Mouse (Mus musculus) heart, embryonic 14.5 days (tissue): ENCODE measurements around the gene Rdh9. TPM values are rescaled to one million over a fixed set of nuclear protein-coding genes. Genes with fewer than 3 reads are reported as not detected.
A peak's percentile ranks its signal among the peaks of the same experiment; 100 is the strongest.

Source experiments
- ATAC-seq: fragments of 200-750 bp; cut with Nextera tagmentation; 2 replicates; pipeline ENCODE4 v1.8.0; 2017; ENCODE audit warnings: low read depth, moderate TSS enrichment; ENCODE audit not compliant: insufficient number of reproducible peaks, insufficient read depth, low FRiP score
- H3K27ac ChIP-seq, 2 experiments: fragments of 200-500 bp in 1 of 2; fragments of 300-500 bp in 1 of 2; sonication (generic) in 1 of 2; replicated peaks in 1 of 2; 2 replicates each; pipeline ENCODE4 v1.5.1; 2012 to 2014; ENCODE audit warnings: low read depth in 2 of 2, low read length in 2 of 2, control low read depth in 1 of 2, mild to moderate bottlenecking in 1 of 2, mixed read lengths in 1 of 2; ENCODE audit not compliant: control insufficient read depth in 1 of 2, insufficient read depth in 1 of 2
- H3K27me3 ChIP-seq: fragments of 300-500 bp; sonication (generic); 2 replicates; pipeline ENCODE4 v1.6.1; 2014; ENCODE audit warnings: mild to moderate bottlenecking, low read length, control low read depth; ENCODE audit not compliant: control insufficient read depth, insufficient read depth
- H3K36me3 ChIP-seq: fragments of 300-500 bp; sonication (generic); 2 replicates; pipeline ENCODE4 v1.6.1; 2014; ENCODE audit warnings: mild to moderate bottlenecking, control low read depth, low read length, mixed read lengths; ENCODE audit not compliant: control insufficient read depth, insufficient read depth
- H3K4me1 ChIP-seq, 2 experiments: fragments of 200-500 bp in 1 of 2; fragments of 300-500 bp in 1 of 2; sonication (generic) in 1 of 2; 2 replicates each; pipeline ENCODE4 v1.6.1; 2012 to 2014; ENCODE audit warnings: low read length in 2 of 2, control low read depth in 1 of 2, mixed read lengths in 1 of 2; ENCODE audit not compliant: control insufficient read depth in 2 of 2, insufficient read depth in 2 of 2
- H3K4me2 ChIP-seq: fragments of 300-500 bp; sonication (generic); 2 replicates; pipeline ENCODE4 v1.6.1; 2014; ENCODE audit warnings: mild to moderate bottlenecking, low read length
- H3K4me3 ChIP-seq, 2 experiments: fragments of 200-500 bp in 1 of 2; fragments of 300-500 bp in 1 of 2; sonication (generic) in 1 of 2; 2 replicates each; pipeline ENCODE4 v1.5.1; 2012 to 2014; ENCODE audit warnings: low read length in 2 of 2, mild to moderate bottlenecking in 2 of 2, control low read depth in 1 of 2, low read depth in 1 of 2, moderate library complexity in 1 of 2; ENCODE audit not compliant: control insufficient read depth in 1 of 2, insufficient read depth in 1 of 2
- H3K9ac ChIP-seq: fragments of 300-500 bp; sonication (generic); 2 replicates; pipeline ENCODE4 v1.6.1; 2014; ENCODE audit warnings: mild to moderate bottlenecking, low read length
- H3K9me3 ChIP-seq: fragments of 300-500 bp; sonication (generic); 2 replicates; pipeline ENCODE4 v1.6.1; 2016; ENCODE audit warnings: low read length, control low read depth; ENCODE audit not compliant: control insufficient read depth
- WGBS: fragments of 180-500 bp; shearing (Covaris S2); extraction: QIAGEN DNeasy Blood & Tissue Kit; methylation state at CpG from one replicate; pipeline ENCODE4 v1.1.7; 2014; 5-methylcytosine and 5-hydroxymethylcytosine counted together
- polyA plus RNA-seq: library from polyadenylated mRNA; unstranded; fragments of >200 nt; fragmentation: Nextera tagmentation; extraction: Ambion mirVana; gene quantifications from 2 replicates; pipeline ENCODE4 v1.2.1, GENCODE M21; 2014

Rdh9 gene
- polyA plus RNA-seq, 1 experiment from 2014 or later: 0.14 TPM

GRCm38 (mm10) chr10:127747254-127747653, 28.9 kb upstream of the Rdh9 start:
- ATAC-seq: no peak
- Histone ChIP-seq H3K9ac (peak overlapping the region; percentile 36; the same call in 1 of the 2 replicates), H3K4me2 (peak overlapping the region; percentile 64), H3K27ac (peak overlapping the region; percentile 35 to 53; a peak in 3 of 4 replicates), H3K4me1 (peaks cover 6 to 8% of the 10 kb centered on the region in 2 experiments; a peak in 3 of 4 replicates), H3K36me3 (peaks cover 65% of the 10 kb centered on the region), H3K4me3 (peak overlapping the region in 1 of 2 experiments; percentile 4; a peak in 1 of 4 replicates), H3K9me3 (no peaks in the 10 kb centered on the region), H3K27me3 (no peaks in the 10 kb centered on the region)
- 84% methylated on average over 8 of the region's 8 CpGs for WGBS

- Histone ChIP-seq H3K36me3 (peaks cover 47% of the 10 kb centered on the region), H3K4me1 (peaks cover 6 to 8% of the 10 kb centered on the region in 2 experiments; a peak in 3 of 4 replicates), H3K4me2 (peak overlapping the region; percentile 64), H3K27ac (peak overlapping the region; percentile 27 to 75; a peak in 3 of 4 replicates), H3K9me3 (no peaks in the 10 kb centered on the region), H3K4me3 (peak overlapping the region; percentile 31 to 40), H3K9ac (peak overlapping the region; percentile 71), H3K27me3 (no peaks in the 10 kb centered on the region)
- no peak for ATAC-seq
- WGBS: 5% methylated on average over 7 of the region's 8 CpGs
Observed at GRCm38 (mm10) chr10:127748847-127749612, 27.2 kb upstream of the Rdh9 start.

- Histone ChIP-seq H3K36me3 (peaks cover 35% of the 10 kb centered on the region), H3K9ac (peak overlapping the region; percentile 71), H3K4me2 (peak overlapping the region; percentile 64), H3K27me3 (no peaks in the 10 kb centered on the region), H3K9me3 (no peaks in the 10 kb centered on the region), H3K27ac (peak overlapping the region; percentile 47 to 75), H3K4me1 (peaks cover 6 to 15% of the 10 kb centered on the region in 2 experiments; a peak in 3 of 4 replicates), H3K4me3 (peak overlapping the region; percentile 31 to 40)
- WGBS: 44% methylated on average over 24 of the region's 24 CpGs
- ATAC-seq: no peak
Observed at GRCm38 (mm10) chr10:127750136-127750777, 25.9 kb upstream of the Rdh9 start.

GRCm38 (mm10) chr10:127751548-127751947, 24.6 kb upstream of the Rdh9 start, which contains the start of gene Gpr182:
Gene Gpr182, minus strand, starts transcription at chr10:127751732.
- 32% methylated on average over 8 of the region's 8 CpGs for WGBS
- ATAC-seq: peak; percentile 28; the same call in 1 of the 2 replicates
- Histone ChIP-seq H3K27me3 (no peaks in the 10 kb centered on the region), H3K27ac (peak within 1 kb of the TSS; percentile 4 to 75; a peak in 3 of 4 replicates), H3K4me3 (peak within 1 kb of the TSS; percentile 31 to 40), H3K4me2 (peak within 1 kb of the TSS; percentile 64), H3K9ac (peak within 1 kb of the TSS; percentile 71), H3K4me1 (peaks cover 14 to 21% of the 10 kb centered on the region in 2 experiments; a peak in 3 of 4 replicates), H3K9me3 (no peaks in the 10 kb centered on the region), H3K36me3 (peaks cover 24% of the 10 kb centered on the region)

GRCm38 (mm10) chr10:127754566-127755166, 21.5 kb upstream of the Rdh9 start:
- Histone ChIP-seq H3K9ac (no peak overlapping the region), H3K4me3 (no peak overlapping the region), H3K9me3 (no peaks in the 10 kb centered on the region), H3K36me3 (no peaks in the 10 kb centered on the region), H3K4me1 (peaks cover 11 to 13% of the 10 kb centered on the region in 2 experiments; a peak in 3 of 4 replicates), H3K27me3 (no peaks in the 10 kb centered on the region), H3K27ac (peak overlapping the region; percentile 36 to 79; a peak in 3 of 4 replicates), H3K4me2 (no peak overlapping the region)
- WGBS: 66% methylated on average over 6 of the region's 6 CpGs
- 0 out of 2 replicates have a peak, but pooled peaks have one; percentile 22 for ATAC-seq

- Histone ChIP-seq H3K4me2 (peak overlapping the region; percentile 61; the same call in 1 of the 2 replicates), H3K4me3 (no peak overlapping the region), H3K36me3 (no peaks in the 10 kb centered on the region), H3K4me1 (peaks cover 7 to 13% of the 10 kb centered on the region in 2 experiments; a peak in 3 of 4 replicates), H3K27me3 (no peaks in the 10 kb centered on the region), H3K9me3 (no peaks in the 10 kb centered on the region), H3K27ac (peak overlapping the region; percentile 35 to 79; a peak in 3 of 4 replicates), H3K9ac (no peak overlapping the region)
- 37% methylated on average over 3 of the region's 3 CpGs for WGBS
- ATAC-seq: no peak
Observed at GRCm38 (mm10) chr10:127755246-127755645, 20.9 kb upstream of the Rdh9 start.
